Mouse (Mus musculus): ENCODE data around the gene Gm10959. TPM values are rescaled to one million over a fixed set of nuclear protein-coding genes. Genes with fewer than 3 reads are reported as not detected.

Gene Gm10959
- total RNA-seq, 2 experiments from 2014 or later: not detected

GRCm38 (mm10) chr3:122898254-122898653 is 20.9 kb downstream of the Gm10959 start:
- no peak for ATAC-seq (replicated peaks; ENCODE audit: low FRiP score, poor library complexity, severe bottlenecking)

GRCm38 (mm10) chr3:122895189-122895731 is 23.9 kb downstream of the Gm10959 start:
- ATAC-seq (replicated peaks; ENCODE audit: low FRiP score, poor library complexity, severe bottlenecking): no peak

GRCm38 (mm10) chr3:122894772-122895171 is 24.4 kb downstream of the Gm10959 start, which contains the start of gene Fabp2:
TSS of gene Fabp2 (plus strand) at chr3:122895072.
- no peak for ATAC-seq (replicated peaks; ENCODE audit: low FRiP score, poor library complexity, severe bottlenecking)

- ATAC-seq (replicated peaks; ENCODE audit: low FRiP score, poor library complexity, severe bottlenecking): no peak
These were observed 30.8 kb downstream of the Gm10959 start for GRCm38 (mm10) chr3:122888371-122888819.

GRCm38 (mm10) chr3:122887505-122888301 is 31.5 kb downstream of the Gm10959 start:
- ATAC-seq (replicated peaks; ENCODE audit: low FRiP score, poor library complexity, severe bottlenecking): no peak

GRCm38 (mm10) chr3:122878705-122879315 is 40.4 kb downstream of the Gm10959 start:
- ATAC-seq (replicated peaks; ENCODE audit: low FRiP score, poor library complexity, severe bottlenecking): no peak

- ATAC-seq (replicated peaks; ENCODE audit: low FRiP score, poor library complexity, severe bottlenecking): no peak
These were observed 41.6 kb downstream of the Gm10959 start for GRCm38 (mm10) chr3:122877543-122877942.

- no peak for ATAC-seq (replicated peaks; ENCODE audit: low FRiP score, poor library complexity, severe bottlenecking)
These were observed 42.3 kb downstream of the Gm10959 start for GRCm38 (mm10) chr3:122876870-122877269.

GRCm38 (mm10) chr3:122871596-122871995 is 47.6 kb downstream of the Gm10959 start:
- no peak for ATAC-seq (replicated peaks; ENCODE audit: low FRiP score, poor library complexity, severe bottlenecking)

GRCm38 (mm10) chr3:122868270-122868669 is 50.9 kb downstream of the Gm10959 start:
- no peak for ATAC-seq (replicated peaks; ENCODE audit: low FRiP score, poor library complexity, severe bottlenecking)

- ATAC-seq (replicated peaks; ENCODE audit: low FRiP score, poor library complexity, severe bottlenecking): no peak
These were observed 54.1 kb downstream of the Gm10959 start for GRCm38 (mm10) chr3:122865092-122865491.

Other genes starting within 250 kb of the Gm10959 start
- 0.21 and 1.2 TPM in 2 replicates for gene Pde5a, start 190.4 kb downstream of the Gm10959 start, total RNA-seq (2015; ENCODE audit: low replicate concordance)
- 0.77 and 1.4 TPM in 2 replicates for gene Pde5a, start 190.4 kb downstream of the Gm10959 start, total RNA-seq (2017; ENCODE audit: low replicate concordance)
- not detected in 2 replicates for gene Fabp2, start 24.3 kb downstream of the Gm10959 start, total RNA-seq (2015; ENCODE audit: low replicate concordance)
- not detected in 2 replicates for gene Fabp2, start 24.3 kb downstream of the Gm10959 start, total RNA-seq (2017; ENCODE audit: low replicate concordance)
- 21.3 and 33.6 TPM in 2 replicates for gene 1810037I17Rik, start 4.8 kb upstream of the Gm10959 start, total RNA-seq (2015; ENCODE audit: low replicate concordance)
- 9.3 and 12.0 TPM in 2 replicates for gene 1810037I17Rik, start 4.8 kb upstream of the Gm10959 start, total RNA-seq (2017; ENCODE audit: low replicate concordance)
- 1.5 and 2.7 TPM in 2 replicates for gene Usp53, start 65.2 kb upstream of the Gm10959 start, total RNA-seq (2015; ENCODE audit: low replicate concordance)
- 0.56 and 8.9 TPM in 2 replicates for gene Usp53, start 65.2 kb upstream of the Gm10959 start, total RNA-seq (2017; ENCODE audit: low replicate concordance)
- gene Myoz2, start 115.7 kb upstream of the Gm10959 start, total RNA-seq (2015; ENCODE audit: low replicate concordance): not detected in 2 replicates
- gene Myoz2, start 115.7 kb upstream of the Gm10959 start, total RNA-seq (2017; ENCODE audit: low replicate concordance): not detected in 2 replicates

Data from erythroblast, adult 5-6 weeks (primary cell).